Mouse (Mus musculus): ENCODE results near the gene Zbtb41. TPM values are rescaled to one million over a fixed set of nuclear protein-coding genes. Genes with fewer than 3 reads are reported as not detected.

The Zbtb41 gene
- 27.2 to 30.9 TPM (median 28.6 TPM) in 4 replicates for total RNA-seq (2023; ENCODE audit: inconsistent age)

GRCm38 (mm10) chr1:139421875-139422791, at the start of gene Zbtb41:
Gene Zbtb41 (plus strand): TSS chr1:139422288.

GRCm38 (mm10) chr1:139376638-139377286, 45.3 kb upstream of the Zbtb41 start, which contains the start of gene Crb1:
Gene Crb1 (minus strand): TSS chr1:139377100.

GRCm38 (mm10) chr1:139454340-139455225, 32.5 kb downstream of the Zbtb41 start, which contains the start of gene Aspm:
Gene Aspm (plus strand): TSS chr1:139454772.

GRCm38 (mm10) chr1:139501258-139501752, 79.2 kb downstream of the Zbtb41 start, which contains the start of gene F13b:
Gene F13b (plus strand): TSS chr1:139501702.

Other genes starting within 250 kb of the Zbtb41 start
- gene Crb1, start 45.2 kb upstream of the Zbtb41 start, total RNA-seq (2023; ENCODE audit: inconsistent age), result not detected in 4 replicates
- gene Aspm, start 32.5 kb downstream of the Zbtb41 start, total RNA-seq (2023; ENCODE audit: inconsistent age), result 4.2 to 6.2 TPM (median 5.1 TPM) in 4 replicates
- gene F13b, start 79.4 kb downstream of the Zbtb41 start, total RNA-seq (2023; ENCODE audit: inconsistent age), result not detected in 4 replicates
- not detected in 4 replicates for gene Cfhr1, start 138.0 kb downstream of the Zbtb41 start, total RNA-seq (2023; ENCODE audit: inconsistent age)